Mouse (Mus musculus): ENCODE measurements around the gene Gm39566. TPM values are rescaled to one million over a fixed set of nuclear protein-coding genes. Genes with fewer than 3 reads are reported as not detected.
A peak's percentile ranks its signal among the peaks of the same experiment; 100 is the strongest.

The Gm39566 gene
- total RNA-seq, 4 experiments from 2014 or later, result not detected

- DNase-seq, result no peak
These were observed 19.1 kb downstream of the Gm39566 start for GRCm38 (mm10) chr11:69795983-69796435.

GRCm38 (mm10) chr11:69795168-69795982 is 19.7 kb downstream of the Gm39566 start, which contains the start of gene Chrnb1:
Chrnb1 (minus strand) TSS chr11:69795943.
- peak; percentile 96 for DNase-seq

GRCm38 (mm10) chr11:69793429-69793828 is 21.7 kb downstream of the Gm39566 start:
- DNase-seq, result no peak

- DNase-seq, result no peak
These were observed 23.7 kb downstream of the Gm39566 start for GRCm38 (mm10) chr11:69791420-69791819.

GRCm38 (mm10) chr11:69789431-69789830 is 25.7 kb downstream of the Gm39566 start:
- no peak for DNase-seq

- no peak for DNase-seq
These were observed 27.8 kb downstream of the Gm39566 start for GRCm38 (mm10) chr11:69787306-69787705.

- DNase-seq, result no peak
These were observed 30.3 kb downstream of the Gm39566 start for GRCm38 (mm10) chr11:69784793-69785272.

GRCm38 (mm10) chr11:69781828-69782227 is 33.3 kb downstream of the Gm39566 start:
- no peak for DNase-seq

GRCm38 (mm10) chr11:69778985-69779384 is 36.1 kb downstream of the Gm39566 start:
- no peak for DNase-seq

- no peak for DNase-seq
These were observed 36.7 kb downstream of the Gm39566 start for GRCm38 (mm10) chr11:69778258-69778982.

- no peak for DNase-seq
These were observed 37.4 kb downstream of the Gm39566 start for GRCm38 (mm10) chr11:69777504-69778257.

GRCm38 (mm10) chr11:69776488-69776887 is 38.6 kb downstream of the Gm39566 start:
- no peak for DNase-seq

- DNase-seq, result no peak
These were observed 39.4 kb downstream of the Gm39566 start for GRCm38 (mm10) chr11:69775716-69776115.

- DNase-seq, result no peak
These were observed 40.1 kb downstream of the Gm39566 start for GRCm38 (mm10) chr11:69774961-69775360.

GRCm38 (mm10) chr11:69767625-69767909 is 47.5 kb downstream of the Gm39566 start:
- DNase-seq, result no peak

- no peak for DNase-seq
These were observed 48.0 kb downstream of the Gm39566 start for GRCm38 (mm10) chr11:69766872-69767624.

- DNase-seq, result peak; percentile 66
These were observed 48.9 kb downstream of the Gm39566 start for GRCm38 (mm10) chr11:69766126-69766609.

- DNase-seq, result no peak
These were observed 49.6 kb downstream of the Gm39566 start, which contains the start of gene Zbtb4 for GRCm38 (mm10) chr11:69765221-69766125. Zbtb4 (plus strand) TSS chr11:69765912.

- no peak for DNase-seq
These were observed 51.5 kb downstream of the Gm39566 start for GRCm38 (mm10) chr11:69763551-69763950.

GRCm38 (mm10) chr11:69761868-69762267 is 53.2 kb downstream of the Gm39566 start, which contains the start of gene Slc35g3:
Slc35g3 (minus strand) TSS chr11:69761968.
- no peak for DNase-seq

All from adrenal gland, adult 8-10 months (tissue).